8 mouse cellular contexts compared by ENCODE assay signal in the genomic region with DNA sequence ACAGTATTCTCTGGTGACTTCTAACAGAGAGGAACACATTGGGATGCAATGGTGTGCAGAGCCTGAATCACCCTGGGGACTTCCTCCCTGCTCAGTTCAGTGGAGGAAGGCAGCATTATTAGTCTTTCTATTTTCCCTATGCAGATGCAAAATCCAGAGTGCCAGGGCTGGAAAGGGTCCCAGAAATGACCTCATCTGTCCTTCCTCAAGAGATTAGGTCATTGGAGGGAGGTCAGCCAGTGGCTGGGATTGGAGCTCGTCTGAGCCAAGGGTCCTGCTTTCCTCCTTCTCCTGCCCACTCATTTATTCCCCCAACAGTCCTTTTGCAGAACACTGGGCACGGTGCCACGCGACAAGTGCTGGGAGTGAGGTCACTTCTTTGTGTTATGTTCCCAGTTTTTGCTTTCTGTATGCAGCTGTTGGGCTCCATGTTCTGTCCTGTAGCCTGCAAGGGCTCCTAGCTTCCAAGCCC. TPM values are rescaled to one million over a fixed set of nuclear protein-coding genes. Genes with fewer than 3 reads are reported as not detected.
DNase-seq lines count a peak whose midpoint lies in the region; ATAC-seq lines count a peak whose summit lies in the region.

No protein-coding gene starts in this region.

- ATAC-seq in liver, embryonic 11.5 days (replicated peaks; ENCODE audit: low FRiP score) = no peak
- ATAC-seq in forebrain, embryonic 15.5 days (replicated peaks) = peak; percentile 85
- ATAC-seq in heart, embryonic 15.5 days (replicated peaks; ENCODE audit: insufficient number of reproducible peaks, insufficient read depth, low FRiP score, low read depth) = peak; percentile 94
- peak; percentile 88 for ATAC-seq in lung, embryonic 15.5 days (ENCODE audit: borderline replicate concordance, extremely low read depth, low FRiP score, low TSS enrichment)

- H3K4me2 ChIP-seq in liver, embryonic 11.5 days = no peak overlapping the region
- no peak overlapping the region for H3K4me2 ChIP-seq in forebrain, embryonic 15.5 days (replicated peaks)
- H3K4me2 ChIP-seq in heart, embryonic 15.5 days = peak overlapping the region; percentile 17
- H3K4me2 ChIP-seq in lung, embryonic 15.5 days = 0 out of 2 replicates have a peak overlapping the region, but pooled peaks have one; percentile 3

- no peak overlapping the region for H3K27ac ChIP-seq in liver, embryonic 11.5 days (ENCODE audit: low read depth, low read length)
- H3K27ac ChIP-seq in forebrain, embryonic 15.5 days (replicated peaks) = peak overlapping the region; percentile 74
- peak overlapping the region; percentile 88 for H3K27ac ChIP-seq in heart, embryonic 15.5 days
- peak overlapping the region; percentile 87 for H3K27ac ChIP-seq in lung, embryonic 15.5 days

- H3K4me3 ChIP-seq in liver, embryonic 11.5 days (ENCODE audit: low read depth, low read length) = no peak overlapping the region
- H3K4me3 ChIP-seq in forebrain, embryonic 15.5 days = no peak overlapping the region
- H3K4me3 ChIP-seq in heart, embryonic 15.5 days = no peak overlapping the region
- no peak overlapping the region for H3K4me3 ChIP-seq in lung, embryonic 15.5 days

- H3K4me1 ChIP-seq in liver, embryonic 11.5 days (replicated peaks; ENCODE audit: control insufficient read depth, insufficient read depth, low read length) = no peaks in the 10 kb centered on the region
- H3K4me1 ChIP-seq in forebrain, embryonic 15.5 days = peaks cover 14% of the 10 kb centered on the region
- peaks cover 27% of the 10 kb centered on the region for H3K4me1 ChIP-seq in heart, embryonic 15.5 days (replicated peaks)
- H3K4me1 ChIP-seq in lung, embryonic 15.5 days = peaks cover 13% of the 10 kb centered on the region

- H3K9ac ChIP-seq in liver, embryonic 11.5 days (ENCODE audit: low read depth, low read length) = no peak overlapping the region
- no peak overlapping the region for H3K9ac ChIP-seq in forebrain, embryonic 15.5 days (replicated peaks)
- H3K9ac ChIP-seq in heart, embryonic 15.5 days = no peak overlapping the region
- no peak overlapping the region for H3K9ac ChIP-seq in lung, embryonic 15.5 days

- no peaks in the 10 kb centered on the region for H3K36me3 ChIP-seq in liver, embryonic 11.5 days (ENCODE audit: control insufficient read depth, insufficient read depth, low read length)
- H3K36me3 ChIP-seq in forebrain, embryonic 15.5 days = no peaks in the 10 kb centered on the region
- no peaks in the 10 kb centered on the region for H3K36me3 ChIP-seq in heart, embryonic 15.5 days
- no peaks in the 10 kb centered on the region for H3K36me3 ChIP-seq in lung, embryonic 15.5 days

- no peaks in the 10 kb centered on the region for H3K9me3 ChIP-seq in liver, embryonic 11.5 days (ENCODE audit: control insufficient read depth, low read length)
- no peaks in the 10 kb centered on the region for H3K9me3 ChIP-seq in forebrain, embryonic 15.5 days
- no peaks in the 10 kb centered on the region for H3K9me3 ChIP-seq in heart, embryonic 15.5 days (replicated peaks)
- H3K9me3 ChIP-seq in lung, embryonic 15.5 days = no peaks in the 10 kb centered on the region

- H3K27me3 ChIP-seq in liver, embryonic 11.5 days (replicated peaks; ENCODE audit: control insufficient read depth, insufficient read depth, low read length) = no peaks in the 10 kb centered on the region
- no peaks in the 10 kb centered on the region for H3K27me3 ChIP-seq in forebrain, embryonic 15.5 days
- H3K27me3 ChIP-seq in heart, embryonic 15.5 days = no peaks in the 10 kb centered on the region
- H3K27me3 ChIP-seq in lung, embryonic 15.5 days = no peaks in the 10 kb centered on the region

- WGBS in liver, embryonic 11.5 days = 62% methylated on average over 4 of the region's 4 CpGs
- 13% methylated on average over 4 of the region's 4 CpGs for WGBS in forebrain, embryonic 15.5 days
- 9% methylated on average over 4 of the region's 4 CpGs for WGBS in heart, embryonic 15.5 days
- 5% methylated on average over 4 of the region's 4 CpGs for WGBS in lung, embryonic 15.5 days

- DNase-seq in liver = peak; percentile 23
- no peak for DNase-seq in liver, embryonic 11.5 days (ENCODE audit: low spot score)
- peak; percentile 65 to 77 for DNase-seq in kidney, postnatal 4 days
- peak; percentile 52 to 59 for DNase-seq in right cerebral cortex, postnatal 36 days (ENCODE audit: low spot score in 2 of 2)
- no peak for DNase-seq in embryo, embryonic 11 days

RNA-seq across cellular contexts. Expression of a gene that starts 25.9 kb away (rescaled TPM):
- 4.7 and 5.6 TPM in 2 replicates for polyA plus RNA-seq in liver, embryonic 11.5 days (2014; fragmentation: Nextera tagmentation; extraction: Ambion mirVana)
- 42.8 and 50.9 TPM in 2 replicates for polyA plus RNA-seq in forebrain, embryonic 15.5 days (2015; fragmentation: Nextera tagmentation; extraction: Ambion mirVana)
- polyA plus RNA-seq in heart, embryonic 15.5 days (2015; fragmentation: Nextera tagmentation; extraction: Ambion mirVana) = 11.0 and 11.9 TPM in 2 replicates
- 13.0 and 13.1 TPM in 2 replicates for polyA plus RNA-seq in lung, embryonic 15.5 days (2015; fragmentation: Nextera tagmentation; extraction: Ambion mirVana)

Comparison
In these comparisons a context has a peak if more than half of its experiments do, and no peak if none do; other contexts are left out.
1. DNase-seq: peak in liver (single experiment), kidney, postnatal 4 days (2 of 2) and right cerebral cortex, postnatal 36 days (2 of 2); none in liver, embryonic 11.5 days (single experiment) and embryo, embryonic 11 days (single experiment).
2. H3K4me2 ChIP-seq: peak in heart, embryonic 15.5 days (single experiment) and lung, embryonic 15.5 days (single experiment); none in liver, embryonic 11.5 days (single experiment) and forebrain, embryonic 15.5 days (single experiment).